Mouse (Mus musculus) midbrain, embryonic 14.5 days (tissue): ENCODE data around the gene Rfx2. TPM values are rescaled to one million over a fixed set of nuclear protein-coding genes. Genes with fewer than 3 reads are reported as not detected.

ENCODE experiments used
- ATAC-seq: fragments of 200-750 bp; cut with Nextera tagmentation; 2 replicates; pipeline ENCODE4 v1.8.0; 2017; ENCODE audit warnings: moderate number of reproducible peaks, moderate library complexity; ENCODE audit not compliant: low FRiP score, low TSS enrichment
- DNase-seq: peaks from one replicate; pipeline ENCODE4 v3.0.0-alpha.2; 2015
- H3K27ac ChIP-seq: fragments of 300-500 bp; sonication (generic); replicated peaks from 2 replicates; pipeline ENCODE4 v1.5.1; 2014; ENCODE audit warnings: mild to moderate bottlenecking, low read depth, low read length, moderate library complexity
- H3K27me3 ChIP-seq: fragments of 300-500 bp; sonication (generic); 2 replicates; pipeline ENCODE4 v1.6.1; 2014; ENCODE audit warnings: low read length, control low read depth, mixed read lengths; ENCODE audit not compliant: control insufficient read depth, insufficient read depth
- H3K36me3 ChIP-seq: fragments of 300-500 bp; sonication (generic); 2 replicates; pipeline ENCODE4 v1.6.1; 2014; ENCODE audit warnings: low read length, control low read depth; ENCODE audit not compliant: control insufficient read depth, insufficient read depth
- H3K4me1 ChIP-seq: fragments of 300-500 bp; sonication (generic); 2 replicates; pipeline ENCODE4 v1.6.1; 2014; ENCODE audit warnings: mild to moderate bottlenecking, antibody characterized with exemption, low read length, control low read depth; ENCODE audit not compliant: control insufficient read depth, insufficient read depth
- H3K4me2 ChIP-seq: fragments of 300-500 bp; sonication (generic); 2 replicates; pipeline ENCODE4 v1.6.1; 2014; ENCODE audit warnings: mild to moderate bottlenecking, low read length, moderate library complexity
- H3K4me3 ChIP-seq: fragments of 300-500 bp; sonication (generic); replicated peaks from 2 replicates; pipeline ENCODE4 v1.5.1; 2014; ENCODE audit warnings: low read depth, low read length
- H3K9ac ChIP-seq: fragments of 300-500 bp; sonication (generic); replicated peaks from 2 replicates; pipeline ENCODE4 v1.6.1; 2014; ENCODE audit warnings: mild to moderate bottlenecking, low read length, moderate library complexity
- H3K9me3 ChIP-seq: fragments of 300-500 bp; sonication (generic); 2 replicates; pipeline ENCODE4 v1.6.1; 2016; ENCODE audit warnings: low read length, control low read depth, mixed read lengths; ENCODE audit not compliant: control insufficient read depth
- whole genome bisulfite sequencing: fragments of 180-500 bp; shearing (Covaris S2); extraction: QIAGEN DNeasy Blood & Tissue Kit; methylation state at CpG from one replicate; pipeline ENCODE4 v1.1.7; 2014; 5-methylcytosine and 5-hydroxymethylcytosine counted together
- polyA plus RNA-seq: library from polyadenylated mRNA; unstranded; fragments of >200 nt; fragmentation: Nextera tagmentation; extraction: Ambion mirVana; gene quantifications from 2 replicates; pipeline ENCODE4 v1.2.1, GENCODE M21; 2014

Gene Rfx2
- polyA plus RNA-seq, 1 experiment from 2014 or later, result 4.1 TPM

DNA sequence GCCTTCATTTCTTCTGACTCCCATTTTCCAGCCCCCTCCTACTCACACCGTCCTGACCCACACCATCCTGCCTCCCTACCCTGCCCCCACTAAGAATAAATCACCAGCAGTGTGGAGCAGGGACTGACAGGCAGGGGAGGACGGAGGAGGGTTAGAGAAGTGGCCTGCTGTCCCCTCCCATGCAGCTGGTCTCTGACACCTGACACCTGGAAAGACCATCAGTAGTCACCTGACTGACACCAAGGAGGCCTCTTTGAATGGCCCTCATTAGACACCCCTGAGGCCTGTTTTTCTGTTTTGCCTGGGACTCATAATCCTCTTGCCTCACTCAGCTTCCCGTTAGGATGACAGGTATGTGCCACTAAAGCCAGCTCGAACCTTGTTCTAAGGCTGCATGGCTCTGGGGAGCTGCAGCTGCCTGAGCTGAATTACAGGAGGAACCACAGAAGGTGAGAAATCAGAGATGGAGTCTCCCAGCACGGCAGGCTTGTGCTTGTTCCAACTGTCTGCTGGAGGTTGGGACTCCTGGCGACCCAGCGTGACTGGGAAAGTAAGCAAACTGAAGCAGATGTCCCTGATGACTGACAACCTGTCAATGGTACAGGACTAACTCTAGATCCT lies 103.7 kb downstream of the Rfx2 start:
- DNase-seq (no peak), ATAC-seq (no peak)
- Histone ChIP-seq H3K4me3 (no peak overlapping the region), H3K9me3 (no peaks in the 10 kb centered on the region), H3K4me1 (no peaks in the 10 kb centered on the region), H3K4me2 (no peak overlapping the region), H3K36me3 (peaks cover 19% of the 10 kb centered on the region), H3K27me3 (no peaks in the 10 kb centered on the region), H3K27ac (no peak overlapping the region), H3K9ac (no peak overlapping the region; the same call in 1 of the 2 replicates)
- WGBS, result 15% methylated on average over 7 of the region's 7 CpGs

Other genes starting within 250 kb of the Rfx2 start
- 43.0 and 51.4 TPM in 2 replicates for gene Safb2, start 246.4 kb downstream of the Rfx2 start, polyA plus RNA-seq
- 79.2 and 89.6 TPM in 2 replicates for gene Safb, start 246.2 kb downstream of the Rfx2 start, polyA plus RNA-seq
- gene 2410015M20Rik, start 221.2 kb downstream of the Rfx2 start, polyA plus RNA-seq, result 192 and 195 TPM in 2 replicates
- 1,168 and 1,300 TPM in 2 replicates for gene Rpl36, start 217.6 kb downstream of the Rfx2 start, polyA plus RNA-seq
- gene Lonp1, start 204.1 kb downstream of the Rfx2 start, polyA plus RNA-seq, result 44.5 and 46.1 TPM in 2 replicates
- gene Catsperd, start 202.9 kb downstream of the Rfx2 start, polyA plus RNA-seq, result 1.6 TPM in 2 replicates
- 104 and 105 TPM in 2 replicates for gene Ranbp3, start 157.7 kb downstream of the Rfx2 start, polyA plus RNA-seq
- gene Ndufa11, start 113.2 kb downstream of the Rfx2 start, polyA plus RNA-seq, result 478 and 643 TPM in 2 replicates
- gene Vmac, start 113.0 kb downstream of the Rfx2 start, polyA plus RNA-seq, result 17.6 and 18.5 TPM in 2 replicates
- 4.4 and 7.3 TPM in 2 replicates for gene Nrtn, start 73.5 kb downstream of the Rfx2 start, polyA plus RNA-seq
- 72.8 and 73.7 TPM in 2 replicates for gene Dus3l, start 66.3 kb downstream of the Rfx2 start, polyA plus RNA-seq
- gene Prr22, start 60.8 kb downstream of the Rfx2 start, polyA plus RNA-seq, result 0.63 and 0.78 TPM in 2 replicates
- not detected in 2 replicates for gene Acsbg2, start 43.4 kb upstream of the Rfx2 start, polyA plus RNA-seq
- 0.18 and 0.36 TPM in 2 replicates for gene 1700061G19Rik, start 44.5 kb upstream of the Rfx2 start, polyA plus RNA-seq
- gene Mllt1, start 104.4 kb upstream of the Rfx2 start, polyA plus RNA-seq, result 64.3 and 66.3 TPM in 2 replicates
- not detected in 2 replicates for gene Acer1, start 151.1 kb upstream of the Rfx2 start, polyA plus RNA-seq
- gene Clpp, start 159.3 kb upstream of the Rfx2 start, polyA plus RNA-seq, result 172 and 201 TPM in 2 replicates
- gene Alkbh7, start 166.3 kb upstream of the Rfx2 start, polyA plus RNA-seq, result 45.7 and 55.8 TPM in 2 replicates
- not detected in 2 replicates for gene Pspn, start 169.0 kb upstream of the Rfx2 start, polyA plus RNA-seq
- 61.3 and 63.7 TPM in 2 replicates for gene Gtf2f1, start 180.3 kb upstream of the Rfx2 start, polyA plus RNA-seq
- gene Gm17949, start 180.5 kb upstream of the Rfx2 start, polyA plus RNA-seq, result 0.24 and 0.42 TPM in 2 replicates
- 37.5 and 41.7 TPM in 2 replicates for gene Khsrp, start 200.5 kb upstream of the Rfx2 start, polyA plus RNA-seq
- gene Slc25a41, start 210.6 kb upstream of the Rfx2 start, polyA plus RNA-seq, result not detected in 2 replicates
- gene Crb3, start 228.1 kb upstream of the Rfx2 start, polyA plus RNA-seq, result 1.2 and 1.7 TPM in 2 replicates
- gene Slc25a23, start 228.8 kb upstream of the Rfx2 start, polyA plus RNA-seq, result 31.6 and 32.9 TPM in 2 replicates
- 3.3 and 3.4 TPM in 2 replicates for gene Dennd1c, start 247.5 kb upstream of the Rfx2 start, polyA plus RNA-seq